ENCODE assay signal across 10 mouse cellular contexts in the genomic region with DNA sequence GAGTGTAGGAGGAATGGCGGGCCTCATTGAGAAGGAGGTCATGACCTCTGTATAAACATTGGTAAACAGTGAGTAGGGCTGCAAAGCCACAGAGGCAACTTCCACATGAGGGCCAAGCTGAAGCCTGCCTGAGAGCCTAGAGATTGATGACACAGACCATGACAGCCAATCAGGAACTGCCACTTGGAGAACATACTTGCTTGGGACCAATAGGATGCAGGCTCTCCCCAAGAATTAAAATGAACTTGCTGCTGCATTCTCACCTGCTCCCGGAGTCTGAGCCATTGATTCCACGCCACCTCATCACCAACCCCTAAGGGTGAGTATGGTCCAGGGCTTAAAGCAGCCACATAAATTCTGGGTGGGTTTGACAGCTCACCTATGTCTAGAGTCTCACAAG.
DNase-seq lines count a peak whose midpoint lies in the region; ATAC-seq and TF ChIP-seq lines count a peak whose summit lies in the region.
"Had no signal": no experiment of that assay in that cellular context is flagged by ENCODE, and none has a peak within 500 bp of the region (broad histone marks: within the 10 kb centered on the region; RNA-seq: fewer than 3 reads in every experiment).

No protein-coding gene starts in this region.

- H3K27me3 ChIP-seq in kidney, embryonic 16.5 days (ENCODE audit: insufficient read depth, low read length) = no peaks in the 10 kb centered on the region
- no peaks in the 10 kb centered on the region for H3K27me3 ChIP-seq in kidney, embryonic 15.5 days
- H3K27me3 ChIP-seq in MEL (ENCODE audit: control insufficient read depth in 1 of 2, insufficient read depth in 2 of 2, low read length in 2 of 2) = no peaks in the 10 kb centered on the region; a peak in 4 of 4 replicates
- peaks cover 31% of the 10 kb centered on the region for H3K27me3 ChIP-seq in embryonic facial prominence, embryonic 10.5 days (replicated peaks; ENCODE audit: low read depth, poor library complexity, severe bottlenecking)
- no peaks in the 10 kb centered on the region for H3K27me3 ChIP-seq in stomach, embryonic 16.5 days (ENCODE audit: control insufficient read depth, insufficient read depth, low read length)

- TF ChIP-seq POLR2A in MEL (IDR thresholded peaks at IDR 0.05; ENCODE audit: control insufficient read depth in 1 of 2, insufficient read depth in 1 of 2, low read depth in 1 of 2, low read length in 2 of 2, poor library complexity in 1 of 2) = no peak

- no peak overlapping the region for H3K9ac ChIP-seq in kidney, embryonic 16.5 days (replicated peaks; ENCODE audit: low read length)
- H3K9ac ChIP-seq in kidney, embryonic 15.5 days = no peak overlapping the region
- H3K9ac ChIP-seq in MEL (ENCODE audit: control insufficient read depth, low read depth, low read length, poor library complexity, severe bottlenecking) = no peak overlapping the region
- no peak overlapping the region for H3K9ac ChIP-seq in stomach, embryonic 16.5 days (ENCODE audit: low read length)

- peak; percentile 77 for DNase-seq in MEL (ENCODE audit: low read depth, low spot score)
- DNase-seq in embryonic facial prominence, embryonic 10.5 days (ENCODE audit: low spot score) = peak; percentile 52
- no peak for DNase-seq in gastrocnemius, adult 18-20 months (ENCODE audit: low spot score)
- no peak for DNase-seq in gastrocnemius, postnatal 10 days
- no peak for DNase-seq in adrenal gland, adult 2 months

- H3K79me2 ChIP-seq in MEL (ENCODE audit: control insufficient read depth, insufficient read depth, low read length, poor library complexity) = no peaks in the 10 kb centered on the region

- TF ChIP-seq RAD21 in MEL (IDR thresholded peaks at IDR 0.05; ENCODE audit: low read depth, low read length) = no peak

- ATAC-seq in kidney, embryonic 16.5 days (ENCODE audit: low FRiP score, low TSS enrichment) = 0 out of 2 replicates have a peak, but pooled peaks have one; percentile 42
- no peak for ATAC-seq in kidney, embryonic 15.5 days (replicated peaks; ENCODE audit: low FRiP score)
- 0 out of 2 replicates have a peak, but pooled peaks have one; percentile 33 for ATAC-seq in stomach, embryonic 16.5 days (ENCODE audit: insufficient read depth, low FRiP score)

- no peak overlapping the region for H3K27ac ChIP-seq in kidney, embryonic 16.5 days (ENCODE audit: low read length)
- no peak overlapping the region for H3K27ac ChIP-seq in kidney, embryonic 15.5 days
- H3K27ac ChIP-seq in MEL (ENCODE audit: control insufficient read depth, low read depth, low read length) = no peak overlapping the region
- no peak overlapping the region for H3K27ac ChIP-seq in embryonic facial prominence, embryonic 10.5 days (replicated peaks)
- H3K27ac ChIP-seq in stomach, embryonic 16.5 days (ENCODE audit: low read length) = no peak overlapping the region

- H3K4me2 ChIP-seq in kidney, embryonic 16.5 days (replicated peaks; ENCODE audit: low read depth, low read length) = no peak overlapping the region
- no peak overlapping the region for H3K4me2 ChIP-seq in kidney, embryonic 15.5 days
- no peak overlapping the region for H3K4me2 ChIP-seq in stomach, embryonic 16.5 days (ENCODE audit: low read depth, low read length)
- H3K4me2 ChIP-seq: midbrain, embryonic 11.5 days had no signal

- H3K4me1 ChIP-seq in kidney, embryonic 16.5 days (ENCODE audit: insufficient read depth, low read length) = no peaks in the 10 kb centered on the region
- H3K4me1 ChIP-seq in kidney, embryonic 15.5 days = no peaks in the 10 kb centered on the region
- no peaks in the 10 kb centered on the region for H3K4me1 ChIP-seq in MEL (ENCODE audit: control insufficient read depth in 1 of 2, insufficient read depth in 2 of 2, low read length in 2 of 2)
- peaks cover 3% of the 10 kb centered on the region for H3K4me1 ChIP-seq in embryonic facial prominence, embryonic 10.5 days
- no peaks in the 10 kb centered on the region for H3K4me1 ChIP-seq in stomach, embryonic 16.5 days (ENCODE audit: control insufficient read depth, insufficient read depth, low read length)

- no peaks in the 10 kb centered on the region for H3K36me3 ChIP-seq in kidney, embryonic 16.5 days (ENCODE audit: insufficient read depth, low read length)
- no peaks in the 10 kb centered on the region for H3K36me3 ChIP-seq in kidney, embryonic 15.5 days
- no peaks in the 10 kb centered on the region for H3K36me3 ChIP-seq in MEL (ENCODE audit: control insufficient read depth in 1 of 2, insufficient read depth in 2 of 2, low read length in 2 of 2)
- H3K36me3 ChIP-seq in embryonic facial prominence, embryonic 10.5 days (replicated peaks) = no peaks in the 10 kb centered on the region
- no peaks in the 10 kb centered on the region for H3K36me3 ChIP-seq in stomach, embryonic 16.5 days (ENCODE audit: control insufficient read depth, insufficient read depth, low read length)

- no peak for TF ChIP-seq CTCF in MEL (IDR thresholded peaks at IDR 0.05 in 2 of 3, conservative IDR thresholded peaks at IDR 0.05 in 1 of 3; ENCODE audit: control insufficient read depth in 1 of 3, insufficient read depth in 1 of 3, low read depth in 2 of 3, low read length in 3 of 3, poor library complexity in 1 of 3, severe bottlenecking in 1 of 3)

- no peak for TF ChIP-seq EP300 in MEL (IDR thresholded peaks at IDR 0.05; ENCODE audit: low read depth in 1 of 2, low read length in 2 of 2)

- WGBS in kidney, embryonic 16.5 days = 63% methylated on average over 3 of the region's 3 CpGs
- 67% methylated on average over 3 of the region's 3 CpGs for WGBS in kidney, embryonic 15.5 days
- 66% methylated on average over 3 of the region's 3 CpGs for WGBS in embryonic facial prominence, embryonic 10.5 days
- WGBS in stomach, embryonic 16.5 days = 46% methylated on average over 3 of the region's 3 CpGs

- H3K4me3 ChIP-seq in kidney, embryonic 16.5 days (ENCODE audit: low read length) = no peak overlapping the region
- H3K4me3 ChIP-seq in kidney, embryonic 15.5 days (replicated peaks) = no peak overlapping the region
- no peak overlapping the region for H3K4me3 ChIP-seq in MEL (ENCODE audit: control insufficient read depth in 1 of 2, insufficient read depth in 1 of 2, low read depth in 2 of 2, low read length in 2 of 2)
- no peak overlapping the region for H3K4me3 ChIP-seq in embryonic facial prominence, embryonic 10.5 days
- H3K4me3 ChIP-seq in stomach, embryonic 16.5 days (replicated peaks; ENCODE audit: low read length) = no peak overlapping the region
- H3K4me3 ChIP-seq: erythroblast, embryonic 14.5 days had no signal

- no peaks in the 10 kb centered on the region for H3K9me3 ChIP-seq in kidney, embryonic 16.5 days (ENCODE audit: low read length)
- H3K9me3 ChIP-seq in kidney, embryonic 15.5 days (replicated peaks) = no peaks in the 10 kb centered on the region
- H3K9me3 ChIP-seq in MEL (replicated peaks; ENCODE audit: insufficient read depth, low read length) = no peaks in the 10 kb centered on the region
- no peaks in the 10 kb centered on the region for H3K9me3 ChIP-seq in embryonic facial prominence, embryonic 10.5 days
- H3K9me3 ChIP-seq in stomach, embryonic 16.5 days (replicated peaks; ENCODE audit: control insufficient read depth, low read length) = no peaks in the 10 kb centered on the region

TF ChIP-seq in MEL, 35 proteins besides CTCF, POLR2A, EP300 and RAD21:
- TF ChIP-seq TBP (IDR thresholded peaks at IDR 0.05; ENCODE audit: low read depth, low read length) = no peak
- no peak for TF ChIP-seq ZMIZ1 (IDR thresholded peaks at IDR 0.05; ENCODE audit: low read depth, low read length)
- TF ChIP-seq USF2 (IDR thresholded peaks at IDR 0.05; ENCODE audit: borderline replicate concordance in 1 of 2, insufficient read depth in 1 of 2, low read depth in 1 of 2, low read length in 2 of 2) = no peak
- TF ChIP-seq USF1 (IDR thresholded peaks at IDR 0.05; ENCODE audit: low read depth, low read length) = no peak
- peak; percentile 86 for TF ChIP-seq CHD2 (IDR thresholded peaks at IDR 0.05; ENCODE audit: low read length)
TF ChIP-seq in MEL: peak in this region for 1.

Comparison
In these comparisons a context has a peak if more than half of its experiments do, and no peak if none do; other contexts are left out.
1. DNase-seq: peak in MEL (single experiment) and embryonic facial prominence, embryonic 10.5 days (single experiment); none in gastrocnemius, adult 18-20 months (single experiment), gastrocnemius, postnatal 10 days (single experiment) and adrenal gland, adult 2 months (single experiment).